Mouse (Mus musculus) neural tube, embryonic 11.5 days (tissue): ENCODE results near the gene Ovol2. TPM values are rescaled to one million over a fixed set of nuclear protein-coding genes. Genes with fewer than 3 reads are reported as not detected.

Experiments used
- ATAC-seq: fragments of 200-750 bp; cut with Nextera tagmentation; 2 replicates; pipeline ENCODE4 v1.8.0; 2017; ENCODE audit warnings: moderate number of reproducible peaks, mild to moderate bottlenecking, moderate TSS enrichment, moderate library complexity; ENCODE audit not compliant: insufficient read depth, low FRiP score, low TSS enrichment
- DNase-seq: peaks from one replicate; pipeline ENCODE4 v3.0.0-alpha.2; 2015; ENCODE audit warnings: low spot score
- H3K27ac ChIP-seq: fragments of 300-500 bp; sonication (generic); 2 replicates; pipeline ENCODE4 v1.5.1; 2014; ENCODE audit warnings: low read depth, mild to moderate bottlenecking, low read length
- H3K27me3 ChIP-seq: fragments of 300-500 bp; sonication (generic); 2 replicates; pipeline ENCODE4 v1.6.1; 2014; ENCODE audit warnings: mild to moderate bottlenecking, low read length, mixed read lengths; ENCODE audit not compliant: control insufficient read depth, insufficient read depth
- H3K36me3 ChIP-seq: fragments of 300-500 bp; sonication (generic); 2 replicates; pipeline ENCODE4 v1.6.1; 2014; ENCODE audit warnings: mild to moderate bottlenecking, low read length, moderate library complexity, mixed read lengths; ENCODE audit not compliant: control insufficient read depth, insufficient read depth
- H3K4me1 ChIP-seq: fragments of 300-500 bp; sonication (generic); 2 replicates; pipeline ENCODE4 v1.6.1; 2014; ENCODE audit warnings: low read length, mixed read lengths; ENCODE audit not compliant: control insufficient read depth, insufficient read depth
- H3K4me2 ChIP-seq: fragments of 300-500 bp; sonication (generic); 2 replicates; pipeline ENCODE4 v1.6.1; 2014; ENCODE audit warnings: low read depth, mild to moderate bottlenecking, moderate library complexity
- H3K4me3 ChIP-seq: fragments of 300-500 bp; sonication (generic); 2 replicates; pipeline ENCODE4 v1.5.1; 2014; ENCODE audit warnings: low read depth, low read length
- H3K9ac ChIP-seq: fragments of 300-500 bp; sonication (generic); 2 replicates; pipeline ENCODE4 v1.6.1; 2014; ENCODE audit warnings: mild to moderate bottlenecking, low read length
- H3K9me3 ChIP-seq: fragments of 300-500 bp; sonication (generic); 2 replicates; pipeline ENCODE4 v1.6.1; 2016; ENCODE audit warnings: low read length; ENCODE audit not compliant: control insufficient read depth
- WGBS: fragments of 180-500 bp; shearing (Covaris S2); extraction: QIAGEN DNeasy Blood & Tissue Kit; methylation state at CpG from one replicate; pipeline ENCODE4 v1.1.7; 2014; 5-methylcytosine and 5-hydroxymethylcytosine counted together
- polyA plus RNA-seq: library from polyadenylated mRNA; unstranded; fragments of >200 nt; fragmentation: Nextera tagmentation; extraction: Ambion mirVana; gene quantifications from 2 replicates; pipeline ENCODE4 v1.2.1, GENCODE M21; 2014

The Ovol2 gene
- polyA plus RNA-seq: not detected in 2 replicates

DNA sequence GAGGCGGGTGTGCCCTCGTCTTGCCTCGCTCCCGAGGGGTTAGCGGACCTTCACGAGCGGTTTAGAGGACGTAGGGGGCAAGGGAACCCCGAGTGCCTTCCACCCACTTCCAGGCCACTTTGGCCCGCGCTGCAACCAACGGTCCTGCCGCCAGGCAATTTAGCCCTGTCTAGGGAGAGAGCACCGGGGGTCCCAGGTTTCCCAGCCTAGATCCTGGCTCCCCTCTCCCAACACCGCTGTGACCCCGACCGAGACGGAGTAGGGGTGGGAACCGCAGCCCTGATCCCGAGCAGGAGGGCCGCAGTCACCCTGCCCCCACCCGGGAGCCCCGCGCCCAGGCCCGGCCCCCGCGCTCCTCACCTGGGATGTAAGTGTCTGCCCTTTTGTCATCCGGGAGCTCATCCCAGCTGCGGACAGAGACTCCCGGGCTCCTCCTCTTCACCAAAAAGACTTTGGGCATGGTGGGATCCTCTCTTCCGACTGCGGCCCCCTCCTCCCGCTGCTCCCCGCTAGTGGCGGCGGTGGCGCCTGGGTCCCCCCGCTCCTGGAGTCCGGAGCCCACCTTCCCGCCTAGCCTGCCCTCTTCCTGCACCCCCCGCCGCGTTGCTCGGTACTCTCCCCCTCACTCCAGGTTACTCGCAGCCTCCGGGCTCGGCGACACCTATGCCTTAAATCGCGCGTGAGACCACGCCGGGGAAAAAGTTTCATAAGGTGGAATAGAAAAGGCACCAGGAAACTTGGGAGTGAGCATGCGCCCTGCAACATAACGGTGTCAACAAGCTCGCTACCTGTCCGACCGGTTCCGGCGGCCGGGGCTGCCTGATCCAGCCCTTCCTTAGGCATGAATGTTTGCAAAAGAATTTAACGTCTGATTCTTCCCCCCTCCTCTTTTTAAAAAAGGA is at the start of gene Ovol2:
Ovol2 (minus strand) TSS at position 746 of the 902 bp plus-strand sequence.
- DNase-seq: peak; percentile 41
- Histone ChIP-seq H3K4me3 (peak within 1 kb of the TSS; percentile 41), H3K9ac (no peak within 1 kb of the TSS), H3K9me3 (no peaks in the 10 kb centered on the region), H3K4me2 (peak within 1 kb of the TSS; percentile 73), H3K4me1 (peaks cover 21% of the 10 kb centered on the region), H3K27me3 (peaks cover 65% of the 10 kb centered on the region), H3K27ac (no peak within 1 kb of the TSS), H3K36me3 (no peaks in the 10 kb centered on the region)
- ATAC-seq: peak; percentile 49
- WGBS: under 1% methylated on average over 57 of the region's 62 CpGs

DNA sequence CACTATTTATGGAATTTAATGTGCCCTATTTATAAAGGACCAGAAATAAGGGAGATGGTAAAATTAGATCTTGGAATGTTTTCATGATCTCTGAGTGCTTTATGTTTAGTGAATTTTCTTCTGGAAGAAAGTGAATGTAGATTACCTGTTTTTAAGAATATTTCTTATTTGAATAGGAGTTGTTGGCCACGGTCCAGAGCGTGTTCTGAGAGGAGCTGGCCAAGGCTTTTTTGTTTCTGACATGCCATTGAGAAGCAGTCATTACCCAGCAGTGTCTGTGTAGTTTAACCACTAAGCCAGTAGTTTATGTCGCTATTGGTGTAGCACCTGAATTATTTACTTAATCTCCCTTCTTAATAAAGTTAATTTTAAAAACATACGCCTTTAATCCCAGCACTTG is 49.8 kb upstream of the Ovol2 start:
- H3K9ac ChIP-seq: no peak overlapping the region
- H3K4me2 ChIP-seq: no peak overlapping the region
- H3K36me3 ChIP-seq: peaks cover 4% of the 10 kb centered on the region; the same call in 1 of the 2 replicates
- 96% methylated on average over 4 of the region's 4 CpGs for WGBS
- no peak overlapping the region for H3K4me3 ChIP-seq
- H3K27ac ChIP-seq: no peak overlapping the region
- ATAC-seq: no peak
- no peaks in the 10 kb centered on the region for H3K27me3 ChIP-seq
- no peak for DNase-seq
- H3K4me1 ChIP-seq: no peaks in the 10 kb centered on the region
- no peaks in the 10 kb centered on the region for H3K9me3 ChIP-seq

DNA sequence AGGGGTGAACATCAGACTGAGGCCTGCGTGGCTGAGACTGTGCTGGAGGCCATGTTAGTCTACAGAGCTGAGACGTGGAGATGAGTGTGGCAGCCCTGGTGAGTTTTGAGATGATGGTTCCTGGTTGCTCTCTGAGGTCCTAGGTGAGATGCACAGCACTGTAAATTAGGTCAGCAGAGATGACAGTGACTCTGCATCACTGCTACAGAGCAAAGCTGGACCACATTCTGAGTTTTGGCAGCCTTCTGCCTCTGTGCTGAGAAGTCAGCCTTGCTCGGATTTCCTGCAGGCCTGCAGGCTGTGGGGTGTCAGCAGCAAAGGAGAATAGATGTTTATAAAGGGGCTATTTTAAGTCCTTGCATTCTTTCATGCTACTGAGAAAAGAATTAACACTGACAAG is 49.3 kb upstream of the Ovol2 start:
- H3K4me2 ChIP-seq: no peak overlapping the region
- DNase-seq (no peak), ATAC-seq (no peak)
- H3K27me3 ChIP-seq: no peaks in the 10 kb centered on the region
- 94% methylated on average over 3 of the region's 3 CpGs for WGBS
- H3K4me3 ChIP-seq: no peak overlapping the region
- H3K36me3 ChIP-seq: peaks cover 4% of the 10 kb centered on the region; the same call in 1 of the 2 replicates
- H3K4me1 ChIP-seq: no peaks in the 10 kb centered on the region
- no peaks in the 10 kb centered on the region for H3K9me3 ChIP-seq
- H3K9ac ChIP-seq: no peak overlapping the region
- H3K27ac ChIP-seq: no peak overlapping the region

DNA sequence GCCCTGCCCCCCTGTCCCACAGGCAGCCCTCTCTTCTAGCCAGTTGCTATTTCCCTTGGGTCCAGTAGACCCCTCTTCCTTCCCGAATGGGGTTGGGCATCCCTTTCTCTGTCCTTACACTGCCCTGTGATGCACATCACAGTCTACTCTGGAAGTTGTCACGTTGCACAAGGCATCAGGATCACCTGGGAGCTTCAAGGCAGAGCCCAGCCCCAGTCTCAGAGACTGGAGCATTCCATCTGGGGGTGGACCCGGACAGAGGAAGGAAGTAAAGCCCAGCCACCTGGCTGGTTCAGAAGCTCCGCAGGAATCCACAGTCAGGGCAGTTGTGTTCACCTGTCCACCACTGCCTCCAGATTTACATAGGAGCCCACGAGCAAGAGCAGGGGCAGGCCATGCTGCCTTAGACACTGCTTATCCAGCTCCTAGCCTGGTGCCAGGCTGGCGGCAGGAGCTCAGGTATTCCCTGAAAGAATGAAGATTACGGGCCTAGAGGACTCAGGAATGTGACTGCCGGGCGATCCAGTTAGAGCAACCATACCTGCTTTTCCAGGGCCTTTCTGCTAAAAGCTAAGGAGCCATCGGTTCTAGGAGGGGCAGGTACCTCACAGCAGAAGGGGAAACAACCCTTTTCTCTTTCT is 43.2 kb upstream of the Ovol2 start:
- Histone ChIP-seq H3K9me3 (no peaks in the 10 kb centered on the region), H3K9ac (no peak overlapping the region), H3K27ac (no peak overlapping the region), H3K36me3 (peaks cover 9% of the 10 kb centered on the region; the same call in 1 of the 2 replicates), H3K4me2 (no peak overlapping the region), H3K4me3 (no peak overlapping the region), H3K27me3 (no peaks in the 10 kb centered on the region), H3K4me1 (peaks cover under 1% of the 10 kb centered on the region; the same call in 1 of the 2 replicates)
- DNase-seq: no peak
- WGBS: 89% methylated on average over 10 of the region's 10 CpGs
- no peak for ATAC-seq

DNA sequence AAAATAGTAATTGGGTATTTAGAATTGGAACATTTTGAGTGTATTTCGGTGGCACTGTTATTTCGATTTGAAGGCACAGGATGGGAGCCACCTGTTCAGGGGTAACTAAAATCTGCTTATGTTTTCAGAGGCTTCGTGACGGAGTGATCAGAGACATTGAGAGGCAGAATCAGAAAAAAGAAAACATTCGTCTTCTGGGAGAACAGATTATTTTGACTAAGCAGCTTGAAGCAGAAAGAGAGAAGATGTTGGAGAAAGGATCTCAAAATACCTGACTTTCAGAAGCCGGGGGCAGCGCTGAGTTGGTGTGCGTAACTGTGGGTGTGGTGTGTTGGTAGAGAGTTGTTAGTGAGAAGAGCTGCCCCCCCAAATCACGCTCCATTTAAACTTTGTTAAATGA is 41.1 kb upstream of the Ovol2 start:
- Histone ChIP-seq H3K4me3 (no peak overlapping the region), H3K4me2 (no peak overlapping the region), H3K36me3 (peaks cover 7% of the 10 kb centered on the region; the same call in 1 of the 2 replicates), H3K27ac (no peak overlapping the region), H3K9me3 (no peaks in the 10 kb centered on the region), H3K27me3 (no peaks in the 10 kb centered on the region), H3K4me1 (peaks cover 5% of the 10 kb centered on the region; the same call in 1 of the 2 replicates), H3K9ac (no peak overlapping the region)
- ATAC-seq (no peak), DNase-seq (no peak)
- 93% methylated on average over 9 of the region's 9 CpGs for WGBS

DNA sequence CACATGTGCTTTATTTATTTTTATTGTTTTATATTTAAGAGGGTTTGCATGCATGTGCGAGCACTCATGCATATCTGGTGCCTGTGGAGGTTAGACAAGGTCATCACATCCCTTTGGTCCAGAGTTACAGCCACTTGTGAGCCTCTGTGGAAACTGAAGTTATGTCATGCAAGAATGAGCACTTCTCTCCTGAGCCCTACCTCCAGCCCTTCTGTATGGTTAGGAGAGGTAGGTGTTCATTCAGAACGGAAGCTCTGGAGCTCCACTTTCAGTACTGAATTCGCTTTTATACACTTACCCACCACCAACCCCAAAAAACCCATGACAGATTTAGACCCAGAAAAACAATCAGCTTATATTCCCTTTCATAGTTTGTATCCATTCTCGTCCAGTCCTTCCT is 39.6 kb upstream of the Ovol2 start:
- 88% methylated on average over 4 of the region's 4 CpGs for WGBS
- Histone ChIP-seq H3K36me3 (peaks cover 7% of the 10 kb centered on the region; the same call in 1 of the 2 replicates), H3K9ac (no peak overlapping the region), H3K9me3 (no peaks in the 10 kb centered on the region), H3K4me1 (peaks cover 5% of the 10 kb centered on the region; the same call in 1 of the 2 replicates), H3K4me3 (no peak overlapping the region), H3K4me2 (no peak overlapping the region), H3K27ac (no peak overlapping the region), H3K27me3 (no peaks in the 10 kb centered on the region)
- ATAC-seq (no peak), DNase-seq (no peak)

DNA sequence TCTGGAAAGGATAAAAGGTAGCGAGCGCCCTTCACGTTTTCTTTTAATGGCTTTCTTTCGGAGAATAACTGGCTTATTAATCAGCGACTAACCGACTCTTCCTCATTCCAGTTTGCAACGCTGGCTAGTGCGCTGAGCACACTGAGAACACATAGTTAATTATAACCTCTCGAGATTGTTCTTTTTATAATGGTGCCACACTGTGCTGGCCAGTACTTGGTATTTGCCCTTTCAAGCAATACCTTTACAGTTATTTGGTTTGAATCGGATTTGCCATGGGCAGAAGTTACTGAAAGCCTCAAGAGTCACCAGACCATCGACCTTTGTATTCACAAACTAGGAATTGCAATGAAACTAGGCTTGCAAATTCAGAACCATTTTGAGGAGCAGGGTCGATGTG is 37.6 kb upstream of the Ovol2 start:
- 3% methylated on average over 12 of the region's 12 CpGs for WGBS
- H3K36me3 ChIP-seq: 0 out of 2 replicates have a peak, but pooled peaks cover 3% of the 10 kb centered on the region
- H3K27ac ChIP-seq: peak overlapping the region; percentile 93
- no peak for DNase-seq
- peaks cover 5% of the 10 kb centered on the region; the same call in 1 of the 2 replicates for H3K4me1 ChIP-seq
- peak overlapping the region; percentile 60 for H3K4me2 ChIP-seq
- no peaks in the 10 kb centered on the region for H3K27me3 ChIP-seq
- peak overlapping the region; percentile 78 for H3K4me3 ChIP-seq
- no peaks in the 10 kb centered on the region for H3K9me3 ChIP-seq
- 0 out of 2 replicates have a peak, but pooled peaks have one; percentile 16 for ATAC-seq
- H3K9ac ChIP-seq: peak overlapping the region; percentile 91

DNA sequence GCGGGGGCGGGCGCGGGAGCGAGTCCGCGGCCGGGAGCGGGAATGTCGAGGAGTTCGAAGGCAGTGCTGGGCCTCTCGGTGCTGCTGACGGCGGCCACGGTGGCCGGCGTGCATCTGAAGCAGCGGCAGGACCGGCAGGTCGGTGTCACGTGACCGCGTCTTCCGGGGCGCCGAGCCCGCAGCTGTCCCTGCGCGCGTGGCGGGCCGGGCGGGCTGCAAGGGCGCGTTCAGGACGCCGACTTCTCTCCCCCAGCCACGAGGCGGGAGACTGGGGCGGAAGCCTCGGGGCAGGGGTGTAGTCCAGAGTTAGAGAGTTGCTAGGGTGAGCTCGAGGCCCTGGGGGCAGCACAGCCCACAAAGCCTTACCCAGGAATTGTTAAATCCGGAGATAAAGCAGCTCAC is 37.1 kb upstream of the Ovol2 start:
- peak overlapping the region; percentile 93 for H3K27ac ChIP-seq
- H3K36me3 ChIP-seq: 0 out of 2 replicates have a peak, but pooled peaks cover 3% of the 10 kb centered on the region
- no peaks in the 10 kb centered on the region for H3K27me3 ChIP-seq
- H3K9me3 ChIP-seq: no peaks in the 10 kb centered on the region
- ATAC-seq (peak; percentile 92), DNase-seq (peak; percentile 85)
- WGBS: 0% methylated on average over 38 of the region's 43 CpGs
- peak overlapping the region; percentile 78 for H3K4me3 ChIP-seq
- H3K4me1 ChIP-seq: peaks cover 5% of the 10 kb centered on the region; the same call in 1 of the 2 replicates
- H3K4me2 ChIP-seq: peak overlapping the region; percentile 60
- peak overlapping the region; percentile 91 for H3K9ac ChIP-seq
